Mouse (Mus musculus): ENCODE results near the gene Pld5. TPM values are rescaled to one million over a fixed set of nuclear protein-coding genes. Genes with fewer than 3 reads are reported as not detected.

The Pld5 gene
- polyA plus RNA-seq, 1 experiment from 2014 or later, result 5.9 TPM

DNA sequence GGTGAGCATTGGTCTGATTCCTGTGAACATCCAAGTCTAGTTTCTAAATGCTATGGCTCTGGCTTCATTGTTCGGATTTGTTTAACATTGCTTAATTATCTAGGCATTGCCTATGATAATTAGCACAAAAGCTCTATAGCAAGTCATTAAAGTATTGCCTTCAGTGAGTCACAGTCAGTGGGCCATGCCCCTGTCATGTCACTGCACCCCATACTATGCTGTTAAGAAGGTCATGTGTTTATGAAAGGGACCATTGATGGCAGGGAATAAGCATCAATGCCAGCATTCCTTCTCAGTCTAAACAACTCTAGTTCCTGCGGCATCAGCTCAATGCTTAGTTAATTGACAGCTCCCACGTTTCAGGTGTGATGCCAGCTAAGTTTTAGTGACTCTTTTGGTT lies 239.1 kb downstream of the Pld5 start:
- Histone ChIP-seq H3K4me3 (ENCODE audit: low read depth, low read length) (no peak overlapping the region), H3K36me3 (ENCODE audit: control insufficient read depth, insufficient read depth, low read length) (no peaks in the 10 kb centered on the region), H3K4me2 (ENCODE audit: low read depth, low read length) (no peak overlapping the region), H3K9me3 (ENCODE audit: control insufficient read depth, low read length) (no peaks in the 10 kb centered on the region), H3K27ac (ENCODE audit: low read depth, low read length) (no peak overlapping the region), H3K27me3 (ENCODE audit: control insufficient read depth, insufficient read depth, low read length) (no peaks in the 10 kb centered on the region), H3K4me1 (ENCODE audit: control insufficient read depth, insufficient read depth, low read length) (no peaks in the 10 kb centered on the region), H3K9ac (replicated peaks; ENCODE audit: low read depth, low read length) (no peak overlapping the region)
- ATAC-seq (ENCODE audit: low read depth), result no peak
- 69% methylated on average over 3 of the region's 3 CpGs for WGBS

DNA sequence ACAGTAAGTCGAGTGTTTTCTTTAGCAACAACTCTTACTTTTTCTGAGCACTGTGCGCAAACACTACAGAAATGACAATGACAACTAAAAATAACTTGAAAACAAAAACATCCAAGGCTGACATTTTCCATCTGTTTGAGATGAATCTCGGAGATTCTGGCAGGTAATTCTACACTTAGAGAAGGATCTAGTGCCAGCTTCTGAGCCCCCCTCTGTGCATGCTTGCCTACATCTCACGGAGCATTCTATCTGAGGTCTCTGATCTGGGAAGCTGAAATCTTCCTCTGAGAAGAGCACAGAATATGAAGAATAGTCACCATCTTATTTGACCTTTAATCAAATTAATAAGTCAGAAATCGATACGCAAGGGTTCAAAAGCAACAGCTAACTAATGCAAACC lies 240.4 kb downstream of the Pld5 start:
- Histone ChIP-seq H3K4me2 (ENCODE audit: low read depth, low read length) (no peak overlapping the region), H3K9ac (replicated peaks; ENCODE audit: low read depth, low read length) (no peak overlapping the region), H3K27ac (ENCODE audit: low read depth, low read length) (no peak overlapping the region), H3K9me3 (ENCODE audit: control insufficient read depth, low read length) (no peaks in the 10 kb centered on the region), H3K36me3 (ENCODE audit: control insufficient read depth, insufficient read depth, low read length) (no peaks in the 10 kb centered on the region), H3K4me3 (ENCODE audit: low read depth, low read length) (no peak overlapping the region), H3K27me3 (ENCODE audit: control insufficient read depth, insufficient read depth, low read length) (no peaks in the 10 kb centered on the region), H3K4me1 (ENCODE audit: control insufficient read depth, insufficient read depth, low read length) (no peaks in the 10 kb centered on the region)
- WGBS, result 89% methylated on average over 6 of the region's 6 CpGs
- no peak for ATAC-seq (ENCODE audit: low read depth)

GRCm38 (mm10) chr1:176033698-176034097 lies 241.4 kb downstream of the Pld5 start:
- Histone ChIP-seq H3K4me2 (ENCODE audit: low read depth, low read length) (no peak overlapping the region), H3K9me3 (ENCODE audit: control insufficient read depth, low read length) (no peaks in the 10 kb centered on the region), H3K9ac (replicated peaks; ENCODE audit: low read depth, low read length) (no peak overlapping the region), H3K4me1 (ENCODE audit: control insufficient read depth, insufficient read depth, low read length) (no peaks in the 10 kb centered on the region), H3K27ac (ENCODE audit: low read depth, low read length) (no peak overlapping the region), H3K4me3 (ENCODE audit: low read depth, low read length) (no peak overlapping the region), H3K36me3 (ENCODE audit: control insufficient read depth, insufficient read depth, low read length) (no peaks in the 10 kb centered on the region), H3K27me3 (ENCODE audit: control insufficient read depth, insufficient read depth, low read length) (no peaks in the 10 kb centered on the region)
- ATAC-seq (ENCODE audit: low read depth), result no peak
- WGBS, result 55% methylated on average over 5 of the region's 5 CpGs

DNA sequence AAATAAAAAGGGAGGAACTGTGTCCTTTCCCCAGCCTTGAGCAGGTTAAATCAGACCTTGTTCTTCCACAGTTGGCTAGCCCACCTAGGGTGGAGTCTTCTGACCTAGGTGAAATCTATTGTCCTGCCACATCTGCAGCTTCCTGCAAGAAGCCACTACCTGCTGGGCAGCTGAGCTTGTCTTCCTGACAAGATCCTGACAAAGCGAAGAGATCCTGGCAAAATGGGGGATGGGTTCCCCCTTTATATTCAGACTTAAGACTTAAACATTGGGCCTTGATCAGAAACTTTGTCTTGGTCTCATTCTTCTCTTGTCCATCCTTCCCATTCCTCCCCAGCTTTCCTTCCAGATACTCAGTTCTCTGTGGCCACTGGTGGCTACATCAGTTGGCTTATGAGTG lies 246.0 kb downstream of the Pld5 start:
- 88% methylated on average over 1 of the region's 1 CpGs for WGBS
- no peaks in the 10 kb centered on the region for H3K36me3 ChIP-seq (ENCODE audit: control insufficient read depth, insufficient read depth, low read length)
- ATAC-seq (ENCODE audit: low read depth), result no peak
- no peak overlapping the region for H3K27ac ChIP-seq (ENCODE audit: low read depth, low read length)
- no peak overlapping the region for H3K4me3 ChIP-seq (ENCODE audit: low read depth, low read length)
- no peak overlapping the region for H3K4me2 ChIP-seq (ENCODE audit: low read depth, low read length)
- no peaks in the 10 kb centered on the region for H3K27me3 ChIP-seq (ENCODE audit: control insufficient read depth, insufficient read depth, low read length)
- no peak overlapping the region for H3K9ac ChIP-seq (replicated peaks; ENCODE audit: low read depth, low read length)
- H3K4me1 ChIP-seq (ENCODE audit: control insufficient read depth, insufficient read depth, low read length), result no peaks in the 10 kb centered on the region
- H3K9me3 ChIP-seq (ENCODE audit: control insufficient read depth, low read length), result no peaks in the 10 kb centered on the region

DNA sequence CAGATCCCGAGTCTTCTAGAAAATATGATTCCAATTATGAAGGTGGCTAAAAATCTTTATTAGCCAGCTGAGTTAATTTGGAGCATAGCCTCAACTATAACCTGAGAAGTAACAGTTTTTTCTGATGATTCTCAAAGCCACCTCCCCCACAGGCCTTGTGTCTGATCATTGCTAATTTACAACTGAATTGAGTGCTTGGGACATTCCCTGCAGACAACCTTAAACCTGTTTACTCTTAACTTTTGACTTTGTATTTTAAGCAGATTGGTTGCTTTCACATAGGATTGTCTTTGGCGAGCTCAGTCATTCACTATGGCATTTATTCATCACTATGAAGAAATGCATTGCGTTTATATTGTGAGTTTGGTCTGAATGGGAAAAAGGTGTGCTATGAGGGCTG lies 246.7 kb downstream of the Pld5 start:
- no peak for ATAC-seq (ENCODE audit: low read depth)
- no peaks in the 10 kb centered on the region for H3K9me3 ChIP-seq (ENCODE audit: control insufficient read depth, low read length)
- no peaks in the 10 kb centered on the region for H3K4me1 ChIP-seq (ENCODE audit: control insufficient read depth, insufficient read depth, low read length)
- no peak overlapping the region for H3K9ac ChIP-seq (replicated peaks; ENCODE audit: low read depth, low read length)
- H3K36me3 ChIP-seq (ENCODE audit: control insufficient read depth, insufficient read depth, low read length), result no peaks in the 10 kb centered on the region
- H3K27me3 ChIP-seq (ENCODE audit: control insufficient read depth, insufficient read depth, low read length), result no peaks in the 10 kb centered on the region
- H3K27ac ChIP-seq (ENCODE audit: low read depth, low read length), result no peak overlapping the region
- no peak overlapping the region for H3K4me3 ChIP-seq (ENCODE audit: low read depth, low read length)
- 67% methylated on average over 3 of the region's 3 CpGs for WGBS
- no peak overlapping the region for H3K4me2 ChIP-seq (ENCODE audit: low read depth, low read length)

GRCm38 (mm10) chr1:176024501-176024900 lies 250.6 kb downstream of the Pld5 start:
- no peak overlapping the region for H3K9ac ChIP-seq (replicated peaks; ENCODE audit: low read depth, low read length)
- H3K4me2 ChIP-seq (ENCODE audit: low read depth, low read length), result no peak overlapping the region
- no peaks in the 10 kb centered on the region for H3K4me1 ChIP-seq (ENCODE audit: control insufficient read depth, insufficient read depth, low read length)
- H3K27ac ChIP-seq (ENCODE audit: low read depth, low read length), result no peak overlapping the region
- no peaks in the 10 kb centered on the region for H3K9me3 ChIP-seq (ENCODE audit: control insufficient read depth, low read length)
- H3K4me3 ChIP-seq (ENCODE audit: low read depth, low read length), result no peak overlapping the region
- no peak; the same call in 1 of the 2 replicates for ATAC-seq (ENCODE audit: low read depth)
- WGBS, result 39% methylated on average over 1 of the region's 1 CpGs
- H3K27me3 ChIP-seq (ENCODE audit: control insufficient read depth, insufficient read depth, low read length), result no peaks in the 10 kb centered on the region
- H3K36me3 ChIP-seq (ENCODE audit: control insufficient read depth, insufficient read depth, low read length), result no peaks in the 10 kb centered on the region

DNA sequence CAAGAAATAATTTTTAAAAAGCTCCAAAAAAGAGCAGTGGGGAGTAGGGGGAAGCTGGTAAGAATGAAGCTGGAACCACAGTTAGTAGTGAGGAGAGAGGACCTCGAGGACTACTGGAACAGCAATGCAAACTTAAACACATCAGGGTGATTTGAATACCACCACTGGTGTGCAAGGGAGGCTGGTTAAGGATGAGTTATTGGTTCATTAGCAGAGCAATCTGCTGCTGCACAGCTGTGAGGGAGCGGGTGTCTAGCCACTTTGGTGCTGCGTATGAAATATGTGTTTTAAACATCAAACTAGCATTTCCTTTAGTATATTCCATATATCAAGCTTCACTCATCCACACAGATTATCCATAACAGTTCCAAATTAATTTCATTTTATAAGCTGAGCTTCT lies 256.6 kb downstream of the Pld5 start:
- H3K27ac ChIP-seq (ENCODE audit: low read depth, low read length), result no peak overlapping the region
- no peak overlapping the region for H3K4me2 ChIP-seq (ENCODE audit: low read depth, low read length)
- no peaks in the 10 kb centered on the region for H3K9me3 ChIP-seq (ENCODE audit: control insufficient read depth, low read length)
- no peaks in the 10 kb centered on the region for H3K27me3 ChIP-seq (ENCODE audit: control insufficient read depth, insufficient read depth, low read length)
- no peaks in the 10 kb centered on the region for H3K36me3 ChIP-seq (ENCODE audit: control insufficient read depth, insufficient read depth, low read length)
- H3K4me3 ChIP-seq (ENCODE audit: low read depth, low read length), result no peak overlapping the region
- 49% methylated on average over 3 of the region's 3 CpGs for whole genome bisulfite sequencing
- ATAC-seq (ENCODE audit: low read depth), result peak; percentile 82
- peaks cover 6% of the 10 kb centered on the region; the same call in 1 of the 2 replicates for H3K4me1 ChIP-seq (ENCODE audit: control insufficient read depth, insufficient read depth, low read length)
- no peak overlapping the region for H3K9ac ChIP-seq (replicated peaks; ENCODE audit: low read depth, low read length)

GRCm38 (mm10) chr1:176016076-176016475 lies 259.0 kb downstream of the Pld5 start:
- no peak overlapping the region for H3K9ac ChIP-seq (replicated peaks; ENCODE audit: low read depth, low read length)
- no peak overlapping the region for H3K4me2 ChIP-seq (ENCODE audit: low read depth, low read length)
- H3K27ac ChIP-seq (ENCODE audit: low read depth, low read length), result no peak overlapping the region
- no peaks in the 10 kb centered on the region for H3K27me3 ChIP-seq (ENCODE audit: control insufficient read depth, insufficient read depth, low read length)
- ATAC-seq (ENCODE audit: low read depth), result peak; percentile 66; the same call in 1 of the 2 replicates
- H3K4me1 ChIP-seq (ENCODE audit: control insufficient read depth, insufficient read depth, low read length), result peaks cover 6% of the 10 kb centered on the region; the same call in 1 of the 2 replicates
- H3K36me3 ChIP-seq (ENCODE audit: control insufficient read depth, insufficient read depth, low read length), result no peaks in the 10 kb centered on the region
- H3K4me3 ChIP-seq (ENCODE audit: low read depth, low read length), result no peak overlapping the region
- WGBS, result 12% methylated on average over 3 of the region's 3 CpGs
- H3K9me3 ChIP-seq (ENCODE audit: control insufficient read depth, low read length), result no peaks in the 10 kb centered on the region

- H3K9me3 ChIP-seq (ENCODE audit: control insufficient read depth, low read length), result no peaks in the 10 kb centered on the region
- no peak for ATAC-seq (ENCODE audit: low read depth)
- no peak overlapping the region for H3K4me2 ChIP-seq (ENCODE audit: low read depth, low read length)
- H3K9ac ChIP-seq (replicated peaks; ENCODE audit: low read depth, low read length), result no peak overlapping the region
- H3K36me3 ChIP-seq (ENCODE audit: control insufficient read depth, insufficient read depth, low read length), result no peaks in the 10 kb centered on the region
- H3K4me3 ChIP-seq (ENCODE audit: low read depth, low read length), result no peak overlapping the region
- 8% methylated on average over 3 of the region's 3 CpGs for WGBS
- no peaks in the 10 kb centered on the region for H3K27me3 ChIP-seq (ENCODE audit: control insufficient read depth, insufficient read depth, low read length)
- no peak overlapping the region for H3K27ac ChIP-seq (ENCODE audit: low read depth, low read length)
- H3K4me1 ChIP-seq (ENCODE audit: control insufficient read depth, insufficient read depth, low read length), result peaks cover 6% of the 10 kb centered on the region; the same call in 1 of the 2 replicates
These were observed 261.4 kb downstream of the Pld5 start for GRCm38 (mm10) chr1:176013497-176014268.

Measured in neural tube, embryonic 14.5 days (tissue).